ENCODE assay signal across 12 mouse cellular contexts in the genomic region with DNA sequence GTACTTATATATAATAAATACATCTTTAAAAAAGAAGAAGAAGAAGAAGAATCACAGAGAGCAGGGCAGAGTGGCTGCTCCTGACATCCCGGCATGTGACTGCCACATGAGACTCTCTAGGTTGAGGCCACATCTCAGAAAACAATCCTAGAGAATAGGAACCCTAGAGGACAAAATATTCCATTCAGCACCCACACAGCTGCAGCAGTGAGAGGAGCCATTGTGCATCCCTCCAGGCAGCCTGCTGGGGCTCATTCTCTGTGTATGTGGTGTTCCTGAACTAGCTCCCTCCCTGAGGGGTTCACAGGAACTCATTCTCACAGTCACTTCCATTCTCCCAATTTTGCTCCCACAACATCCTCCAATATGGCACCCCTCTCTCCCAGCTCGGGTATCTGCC.
"Had no signal": no experiment of that assay in that cellular context is flagged by ENCODE, and none has a peak within 500 bp of the region (broad histone marks: within the 10 kb centered on the region; RNA-seq: fewer than 3 reads in every experiment).

No protein-coding gene starts in this region.

- H3K27ac ChIP-seq: kidney, postnatal 0 days; limb, embryonic 15.5 days; liver, embryonic 12.5 days; midbrain, embryonic 13.5 days; stomach, postnatal 0 days had no signal

- H3K27me3 ChIP-seq: limb, embryonic 15.5 days; liver, embryonic 12.5 days; midbrain, embryonic 13.5 days had no signal

- DNase-seq: kidney, adult 11 months; kidney, adult 9 months; kidney, postnatal 36 days; lung, embryonic 14.5 days; lung, postnatal 14 days; right cerebral cortex, postnatal 4 days; thymus, postnatal 4 days had no signal

- H3K4me1 ChIP-seq: limb, embryonic 15.5 days; midbrain, embryonic 13.5 days had no signal

- H3K4me3 ChIP-seq: limb, embryonic 15.5 days; liver, embryonic 12.5 days; midbrain, embryonic 13.5 days had no signal
